Mouse (Mus musculus) erythroblast, embryonic 14.5 days (primary cell): ENCODE data around the gene Bahcc1.

Source experiments
- GATA1 ChIP-seq: IDR thresholded peaks from 2 replicates; pipeline ENCODE4 v1.6.1; 2012; ENCODE audit warnings: low read length, inconsistent platforms, mixed read lengths
- TAL1 ChIP-seq: IDR thresholded peaks from 3 replicates; pipeline ENCODE4 v1.6.1; 2012; ENCODE audit warnings: low read length, inconsistent platforms, mixed read lengths

GRCm38 (mm10) chr11:120239581-120239991, 6.8 kb downstream of the Bahcc1 start:
- TF ChIP-seq GATA1 = no peak
- TF ChIP-seq TAL1 = no peak
